ENCODE assay signal across 10 mouse cellular contexts in the genomic region with DNA sequence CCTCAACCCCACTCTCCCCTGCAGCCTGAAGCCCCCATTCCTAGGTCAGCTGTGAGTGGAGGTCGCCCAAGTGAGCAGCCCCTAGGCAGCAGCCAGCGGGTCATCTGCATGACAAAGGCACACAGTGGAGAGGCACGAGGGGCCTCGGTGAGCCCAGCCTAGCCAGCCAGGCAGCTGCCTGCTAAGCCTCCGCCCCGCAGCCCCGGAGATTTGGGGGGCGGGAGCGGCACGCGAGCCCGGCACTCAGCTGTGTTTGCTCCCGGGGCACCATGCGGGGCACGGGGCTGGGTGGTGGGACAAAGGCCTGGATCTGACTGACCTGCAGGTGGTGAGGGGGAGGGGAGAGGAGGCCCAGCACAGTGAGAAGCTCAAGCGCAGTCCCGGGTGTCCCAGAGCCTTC. TPM values are rescaled to one million over a fixed set of nuclear protein-coding genes. Genes with fewer than 3 reads are reported as not detected.
DNase-seq lines count a peak whose midpoint lies in the region; ATAC-seq lines count a peak whose summit lies in the region.
"Had no signal": no experiment of that assay in that cellular context is flagged by ENCODE, and none has a peak within 500 bp of the region (broad histone marks: within the 10 kb centered on the region; RNA-seq: fewer than 3 reads in every experiment).

No protein-coding gene starts in this region.

- intact Hi-C loops in left cerebral cortex, postnatal 4 days (cut with DNase I), result no loop called here

- no peaks in the 10 kb centered on the region for H3K9me3 ChIP-seq in embryonic facial prominence, embryonic 15.5 days (replicated peaks)
- no peaks in the 10 kb centered on the region for H3K9me3 ChIP-seq in limb, embryonic 12.5 days

- peak; percentile 13 for DNase-seq in left cerebral cortex, postnatal 4 days
- no peak for DNase-seq in left cerebral cortex, adult 8-10 months (ENCODE audit: low spot score in 2 of 2)
- peak; percentile 80 for DNase-seq in retina, postnatal 1 day
- DNase-seq in adrenal gland, postnatal 14 days, result no peak
- DNase-seq in cerebellum, adult 11 months, result no peak
- no peak for DNase-seq in thymus, postnatal 25 days
- DNase-seq: lung, adult 18-20 months had no signal

- WGBS in embryonic facial prominence, embryonic 15.5 days, result 3% methylated on average over 17 of the region's 17 CpGs
- WGBS in limb, embryonic 12.5 days, result 2% methylated on average over 17 of the region's 17 CpGs

- H3K36me3 ChIP-seq in embryonic facial prominence, embryonic 15.5 days, result no peaks in the 10 kb centered on the region
- H3K36me3 ChIP-seq in limb, embryonic 12.5 days, result no peaks in the 10 kb centered on the region

- H3K4me2 ChIP-seq in embryonic facial prominence, embryonic 15.5 days (replicated peaks), result peak overlapping the region; percentile 29
- H3K4me2 ChIP-seq in limb, embryonic 12.5 days, result peak overlapping the region; percentile 54

- H3K4me1 ChIP-seq in embryonic facial prominence, embryonic 15.5 days, result peaks cover 9% of the 10 kb centered on the region
- peaks cover 9% of the 10 kb centered on the region for H3K4me1 ChIP-seq in limb, embryonic 12.5 days (replicated peaks)

- no peak overlapping the region for H3K27ac ChIP-seq in embryonic facial prominence, embryonic 15.5 days (replicated peaks)
- no peak overlapping the region for H3K27ac ChIP-seq in limb, embryonic 12.5 days

- H3K9ac ChIP-seq in embryonic facial prominence, embryonic 15.5 days, result no peak overlapping the region
- H3K9ac ChIP-seq in limb, embryonic 12.5 days (replicated peaks), result peak overlapping the region; percentile 54

- no peak overlapping the region for H3K4me3 ChIP-seq in embryonic facial prominence, embryonic 15.5 days (replicated peaks)
- peak overlapping the region; percentile 19 for H3K4me3 ChIP-seq in limb, embryonic 12.5 days (replicated peaks)

- peaks cover 12% of the 10 kb centered on the region for H3K27me3 ChIP-seq in embryonic facial prominence, embryonic 15.5 days
- peaks cover 79% of the 10 kb centered on the region for H3K27me3 ChIP-seq in limb, embryonic 12.5 days

- no peak for ATAC-seq in embryonic facial prominence, embryonic 15.5 days (ENCODE audit: insufficient number of reproducible peaks, low FRiP score, low TSS enrichment, low read depth)
- no peak for ATAC-seq in limb, embryonic 12.5 days (ENCODE audit: insufficient number of reproducible peaks, insufficient read depth, low FRiP score, low TSS enrichment, low read depth)
- ATAC-seq: Patski had no signal

RNA-seq across cellular contexts. Expression of gene Dnajb8, which starts 13.9 kb away (rescaled TPM):
- total RNA-seq in left cerebral cortex, postnatal 4 days (2021), result not detected
- total RNA-seq in left cerebral cortex, adult 8-10 months (2022), result not detected
- polyA plus RNA-seq in embryonic facial prominence, embryonic 15.5 days (2015; fragmentation: Nextera tagmentation; extraction: Ambion mirVana), result not detected in 2 replicates
- not detected in 2 replicates for polyA plus RNA-seq in limb, embryonic 12.5 days (2016; fragmentation: Nextera tagmentation; extraction: Ambion mirVana)
- not detected in 2 replicates for total RNA-seq in adrenal gland, postnatal 14 days (2021)
- polyA plus RNA-seq: Patski had no signal

RNA-seq across cellular contexts. Expression of gene Gata2, which starts 42.3 kb away (rescaled TPM):
- total RNA-seq in left cerebral cortex, postnatal 4 days (2021), result 1 to 10 TPM; 2.6 to 3.1 TPM
- total RNA-seq in left cerebral cortex, adult 8-10 months (2022), result 1 to 10 TPM; 4.4 to 6.8 (median 6.2) TPM
- 43.8 and 56.3 TPM in 2 replicates for polyA plus RNA-seq in embryonic facial prominence, embryonic 15.5 days (2015; fragmentation: Nextera tagmentation; extraction: Ambion mirVana)
- polyA plus RNA-seq in limb, embryonic 12.5 days (2016; fragmentation: Nextera tagmentation; extraction: Ambion mirVana), result 5.7 and 8.6 TPM in 2 replicates
- total RNA-seq in adrenal gland, postnatal 14 days (2021), result 26.3 and 36.4 TPM in 2 replicates

Comparison
In these comparisons a context has a peak if more than half of its experiments do, and no peak if none do; other contexts are left out.
1. DNase-seq: peak in left cerebral cortex, postnatal 4 days (single experiment) and retina, postnatal 1 day (single experiment); none in left cerebral cortex, adult 8-10 months (0 of 2), adrenal gland, postnatal 14 days (single experiment), cerebellum, adult 11 months (single experiment) and thymus, postnatal 25 days (single experiment).